Mouse (Mus musculus): ENCODE results near the gene Bcor.

- TF ChIP-seq RCOR1 (IDR thresholded peaks at IDR 0.05; ENCODE audit: low read depth, low read length) (no peak), MXI1 (IDR thresholded peaks at IDR 0.05; ENCODE audit: low read depth, low read length) (no peak), POLR2A (IDR thresholded peaks at IDR 0.05; ENCODE audit: control insufficient read depth in 1 of 2, insufficient read depth in 1 of 2, low read depth in 1 of 2, low read length in 2 of 2, poor library complexity in 1 of 2) (no peak), UBTF (IDR thresholded peaks at IDR 0.05; ENCODE audit: borderline replicate concordance, insufficient read depth, low read depth, low read length) (no peak), TCF12 (IDR thresholded peaks at IDR 0.05; ENCODE audit: low read depth, low read length) (no peak), ZKSCAN1 (IDR thresholded peaks at IDR 0.05; ENCODE audit: low read depth, low read length) (no peak), NRF1 (IDR thresholded peaks at IDR 0.05; ENCODE audit: insufficient read depth, low read depth, low read length, poor library complexity, severe bottlenecking) (no peak), CTCF (IDR thresholded peaks at IDR 0.05 in 2 of 3, conservative IDR thresholded peaks at IDR 0.05 in 1 of 3; ENCODE audit: control insufficient read depth in 1 of 3, insufficient read depth in 1 of 3, low read depth in 2 of 3, low read length in 3 of 3, poor library complexity in 1 of 3, severe bottlenecking in 1 of 3) (no peak)
These were observed 91.0 kb downstream of the Bcor start for GRCm38 (mm10) chrX:12068978-12069724.
